Mouse (Mus musculus) myocyte (in vitro differentiated cells): ENCODE data around the gene Slc25a13. TPM values are rescaled to one million over a fixed set of nuclear protein-coding genes. Genes with fewer than 3 reads are reported as not detected.

Source experiments
- H3K27me3 ChIP-seq: one replicate; pipeline ENCODE4 v1.6.1; 2011; ENCODE audit not compliant: control insufficient read depth, insufficient read depth, insufficient read length
- H3K36me3 ChIP-seq: one replicate; pipeline ENCODE4 v1.6.1; 2011; ENCODE audit not compliant: control insufficient read depth, insufficient read depth
- H3K4me2 ChIP-seq: one replicate; pipeline ENCODE4 v1.6.1; 2011; ENCODE audit warnings: low read depth, control low read depth
- H3K4me3 ChIP-seq: one replicate; pipeline ENCODE4 v1.5.1; 2011; ENCODE audit warnings: mild to moderate bottlenecking, control low read depth, moderate library complexity
- H3K79me2 ChIP-seq: one replicate; pipeline ENCODE4 v1.6.1; 2011; ENCODE audit not compliant: control insufficient read depth, insufficient read depth
- H3ac ChIP-seq: one replicate; pipeline ENCODE4 v1.6.1; 2011; ENCODE audit not compliant: control insufficient read depth, insufficient read length
- CEBPB ChIP-seq: IDR thresholded peaks from 2 replicates; pipeline ENCODE4 v1.6.1; 2011; ENCODE audit warnings: mild to moderate bottlenecking, moderate library complexity; ENCODE audit not compliant: poor library complexity, insufficient read depth, severe bottlenecking
- E2F4 ChIP-seq: IDR thresholded peaks from one replicate; pipeline ENCODE4 v1.6.1; 2011; ENCODE audit warnings: mild to moderate bottlenecking, control low read depth, moderate library complexity; ENCODE audit not compliant: insufficient read depth
- MAX ChIP-seq: IDR thresholded peaks from one replicate; pipeline ENCODE4 v1.6.1; 2011; ENCODE audit warnings: low read depth, mild to moderate bottlenecking, control low read depth
- MYOD1 ChIP-seq, 3 experiments: IDR thresholded peaks; one replicate each; pipeline ENCODE4 v1.6.1; 2011; ENCODE audit warnings: control low read depth in 2 of 3, low read depth in 2 of 3, mild to moderate bottlenecking in 2 of 3, moderate library complexity in 1 of 3; ENCODE audit not compliant: insufficient read length in 2 of 3, control insufficient read depth in 1 of 3
- MYOG ChIP-seq, 3 experiments: IDR thresholded peaks; one replicate each; pipeline ENCODE4 v1.6.1; 2011; ENCODE audit warnings: control low read depth in 2 of 3, low read depth in 2 of 3, mild to moderate bottlenecking in 2 of 3; ENCODE audit not compliant: insufficient read length in 2 of 3, control insufficient read depth in 1 of 3, insufficient read depth in 1 of 3
- POLR2A ChIP-seq: IDR thresholded peaks from one replicate; pipeline ENCODE4 v1.6.1; 2011; ENCODE audit warnings: low read depth, mild to moderate bottlenecking, control low read depth, moderate library complexity; ENCODE audit not compliant: insufficient read length
- POLR2AphosphoS2 ChIP-seq: IDR thresholded peaks from one replicate; pipeline ENCODE4 v1.6.1; 2011; ENCODE audit warnings: low read depth, control low read depth; ENCODE audit not compliant: insufficient read length
- REST ChIP-seq: IDR thresholded peaks from one replicate; pipeline ENCODE4 v1.6.1; 2011; ENCODE audit warnings: mild to moderate bottlenecking, control low read depth, moderate library complexity; ENCODE audit not compliant: insufficient read depth, insufficient read length
- SRF ChIP-seq: IDR thresholded peaks from one replicate; pipeline ENCODE4 v1.6.1; 2011; ENCODE audit warnings: low read depth; ENCODE audit not compliant: control insufficient read depth, insufficient read length
- TCF12 ChIP-seq: IDR thresholded peaks from one replicate; pipeline ENCODE4 v1.6.1; 2011; ENCODE audit warnings: mild to moderate bottlenecking, control low read depth; ENCODE audit not compliant: poor library complexity, insufficient read depth, severe bottlenecking
- TCF3 ChIP-seq: IDR thresholded peaks from one replicate; pipeline ENCODE4 v1.6.1; 2011; ENCODE audit warnings: low read depth, control low read depth; ENCODE audit not compliant: insufficient read length
- USF1 ChIP-seq: IDR thresholded peaks from one replicate; pipeline ENCODE4 v1.6.1; 2011; ENCODE audit warnings: low read depth, mild to moderate bottlenecking, control low read depth, moderate library complexity
- polyA plus RNA-seq: library from polyadenylated mRNA; unstranded; fragments of >200 nt; fragmentation: generic; extraction: Trizol; gene quantifications from one replicate; pipeline ENCODE4 v1.2.1, GENCODE M21; 2012; ENCODE audit warnings: missing spikeins

Slc25a13 gene
- polyA plus RNA-seq, 1 experiment: 0.42 TPM

- no peak overlapping the region for H3ac ChIP-seq
- H3K79me2 ChIP-seq: no peaks in the 10 kb centered on the region
- TF ChIP-seq E2F4 (no peak), POLR2A (no peak), USF1 (no peak), TCF12 (no peak), CEBPB (no peak), TCF3 (no peak), REST (no peak), SRF (no peak), POLR2AphosphoS2 (no peak), MAX (no peak), MYOG (IDR thresholded peaks at IDR 0.05; ENCODE audit: control insufficient read depth in 1 of 3, insufficient read depth in 1 of 3, insufficient read length in 2 of 3, low read depth in 2 of 3) (no peak), MYOD1 (IDR thresholded peaks at IDR 0.05; ENCODE audit: control insufficient read depth in 1 of 3, insufficient read length in 2 of 3, low read depth in 2 of 3) (no peak)
- H3K4me2 ChIP-seq: no peak overlapping the region
- no peak overlapping the region for H3K4me3 ChIP-seq
- no peaks in the 10 kb centered on the region for H3K27me3 ChIP-seq
- H3K36me3 ChIP-seq: no peaks in the 10 kb centered on the region
These were observed 53.9 kb downstream of the Slc25a13 start for GRCm38 (mm10) chr6:6162993-6163623.

GRCm38 (mm10) chr6:6162146-6162545 is 54.8 kb downstream of the Slc25a13 start:
- Histone ChIP-seq H3K4me3 (no peak overlapping the region), H3K27me3 (no peaks in the 10 kb centered on the region), H3K36me3 (no peaks in the 10 kb centered on the region), H3K4me2 (no peak overlapping the region), H3K79me2 (no peaks in the 10 kb centered on the region), H3ac (no peak overlapping the region)
- no peak for TF ChIP-seq TCF3
- no peak for TF ChIP-seq E2F4
- no peak for TF ChIP-seq POLR2AphosphoS2

- Histone ChIP-seq H3K27me3 (no peaks in the 10 kb centered on the region), H3K36me3 (no peaks in the 10 kb centered on the region), H3K4me3 (no peak overlapping the region), H3K79me2 (no peaks in the 10 kb centered on the region), H3ac (no peak overlapping the region), H3K4me2 (no peak overlapping the region)
- TF ChIP-seq CEBPB: no peak
- no peak for TF ChIP-seq POLR2AphosphoS2
- no peak for TF ChIP-seq USF1
- no peak for TF ChIP-seq E2F4
- no peak for TF ChIP-seq MYOD1 (IDR thresholded peaks at IDR 0.05; ENCODE audit: control insufficient read depth in 1 of 3, insufficient read length in 2 of 3, low read depth in 2 of 3)
- TF ChIP-seq REST: no peak
- no peak for TF ChIP-seq POLR2A
- TF ChIP-seq TCF3: no peak
- no peak for TF ChIP-seq TCF12
- TF ChIP-seq MAX: no peak
- TF ChIP-seq SRF: no peak
- no peak for TF ChIP-seq MYOG (IDR thresholded peaks at IDR 0.05; ENCODE audit: control insufficient read depth in 1 of 3, insufficient read depth in 1 of 3, insufficient read length in 2 of 3, low read depth in 2 of 3)
These were observed 56.1 kb downstream of the Slc25a13 start for GRCm38 (mm10) chr6:6160645-6161426.

- H3K4me2 ChIP-seq: no peak overlapping the region
- no peaks in the 10 kb centered on the region for H3K36me3 ChIP-seq
- H3K27me3 ChIP-seq: no peaks in the 10 kb centered on the region
- TF ChIP-seq CEBPB (no peak), USF1 (no peak), MYOG (IDR thresholded peaks at IDR 0.05; ENCODE audit: control insufficient read depth in 1 of 3, insufficient read depth in 1 of 3, insufficient read length in 2 of 3, low read depth in 2 of 3) (no peak), MYOD1 (IDR thresholded peaks at IDR 0.05; ENCODE audit: control insufficient read depth in 1 of 3, insufficient read length in 2 of 3, low read depth in 2 of 3) (no peak), E2F4 (no peak), TCF12 (no peak), SRF (no peak), POLR2A (no peak), POLR2AphosphoS2 (no peak), MAX (no peak), REST (no peak), TCF3 (no peak)
- no peaks in the 10 kb centered on the region for H3K79me2 ChIP-seq
- H3ac ChIP-seq: no peak overlapping the region
- no peak overlapping the region for H3K4me3 ChIP-seq
These were observed 57.6 kb downstream of the Slc25a13 start for GRCm38 (mm10) chr6:6159221-6159859.
